Comparison of ENCODE assay signal across 13 mouse cellular contexts in genomic region chr1:120851860-120852503, GRCm38 (mm10).
DNase-seq lines count a peak whose midpoint lies in the region; ATAC-seq and TF ChIP-seq lines count a peak whose summit lies in the region.
"Had no signal": no experiment of that assay in that cellular context is flagged by ENCODE, and none has a peak within 500 bp of the region (broad histone marks: within the 10 kb centered on the region; RNA-seq: fewer than 3 reads in every experiment).

No protein-coding gene starts in this region.

- H3K27me3 ChIP-seq in kidney, postnatal 0 days (ENCODE audit: insufficient read depth, low read length): no peaks in the 10 kb centered on the region
- H3K27me3 ChIP-seq: neural tube, embryonic 15.5 days had no signal

- H3K27ac ChIP-seq in kidney, postnatal 0 days: no peak overlapping the region
- H3K27ac ChIP-seq: embryonic facial prominence, embryonic 10.5 days; macrophage; neural tube, embryonic 15.5 days had no signal

- no peak overlapping the region for H3K9ac ChIP-seq in kidney, postnatal 0 days (ENCODE audit: low read depth, low read length)
- H3K9ac ChIP-seq: neural tube, embryonic 15.5 days had no signal

- no peak overlapping the region for H3K4me2 ChIP-seq in kidney, postnatal 0 days (ENCODE audit: low read length)
- H3K4me2 ChIP-seq: neural tube, embryonic 15.5 days had no signal

- DNase-seq in gastrocnemius, postnatal 14 days: peak; percentile 10
- DNase-seq in gastrocnemius, adult 8-10 months (ENCODE audit: low spot score in 2 of 2): no peak
- peak; percentile 1 for DNase-seq in kidney, postnatal 0 days (ENCODE audit: low spot score)
- no peak for DNase-seq in kidney, adult 18-20 months
- DNase-seq in Muller cell, postnatal 12 days (ENCODE audit: inconsistent ontology term): peak; percentile 84
- peak; percentile 20 for DNase-seq in brain, embryonic 18.5 days (ENCODE audit: low read depth, low spot score)
- DNase-seq in thymus, adult 18-20 months: no peak
- DNase-seq: right cerebral cortex, adult 18-20 months had no signal

- intact Hi-C loops in gastrocnemius, postnatal 14 days (cut with DNase I; ENCODE audit: low total_unique reads): no loop called here

- no peaks in the 10 kb centered on the region for H3K36me3 ChIP-seq in kidney, postnatal 0 days (ENCODE audit: insufficient read depth, low read length)
- H3K36me3 ChIP-seq: embryonic facial prominence, embryonic 10.5 days; neural tube, embryonic 15.5 days had no signal

- no peak for TF ChIP-seq CTCF in kidney, postnatal 0 days (IDR thresholded peaks at IDR 0.05; ENCODE audit: low read depth)

- no peaks in the 10 kb centered on the region for H3K9me3 ChIP-seq in kidney, postnatal 0 days (replicated peaks; ENCODE audit: low read length)
- H3K9me3 ChIP-seq: embryonic facial prominence, embryonic 10.5 days; neural tube, embryonic 15.5 days had no signal

- H3K4me1 ChIP-seq in kidney, postnatal 0 days (replicated peaks; ENCODE audit: insufficient read depth, low read length): no peaks in the 10 kb centered on the region
- H3K4me1 ChIP-seq: embryonic facial prominence, embryonic 10.5 days; neural tube, embryonic 15.5 days had no signal

- H3K4me3 ChIP-seq in kidney, postnatal 0 days (replicated peaks; ENCODE audit: low read depth, low read length): no peak overlapping the region
- H3K4me3 ChIP-seq: embryonic facial prominence, embryonic 10.5 days; neural tube, embryonic 15.5 days had no signal

- no peak for ATAC-seq in kidney, postnatal 0 days (replicated peaks; ENCODE audit: low FRiP score, low read depth)
- ATAC-seq in granulocyte monocyte progenitor cell, adult 5-6 weeks (replicated peaks; ENCODE audit: poor library complexity, severe bottlenecking): no peak
- ATAC-seq: CD4-positive, CD25-positive, alpha-beta regulatory T cell, adult 4 months had no signal

- 38% methylated on average over 6 of the region's 6 CpGs for WGBS in kidney, postnatal 0 days

Comparison
In these comparisons a context has a peak if more than half of its experiments do, and no peak if none do; other contexts are left out.
1. DNase-seq: peak in gastrocnemius, postnatal 14 days (single experiment), kidney, postnatal 0 days (single experiment), Muller cell, postnatal 12 days (single experiment) and brain, embryonic 18.5 days (single experiment); none in gastrocnemius, adult 8-10 months (0 of 2), kidney, adult 18-20 months (single experiment) and thymus, adult 18-20 months (0 of 2).